Mouse (Mus musculus): ENCODE data around the gene Rab40c. TPM values are rescaled to one million over a fixed set of nuclear protein-coding genes. Genes with fewer than 3 reads are reported as not detected.
A peak's percentile ranks its signal among the peaks of the same experiment; 100 is the strongest.

Rab40c gene
- polyA plus RNA-seq, 1 experiment from 2014 or later, result 49.3 TPM

GRCm38 (mm10) chr17:25954671-25955070 is 35.1 kb upstream of the Rab40c start:
- peaks cover 18% of the 10 kb centered on the region for H3K36me3 ChIP-seq
- H3K27ac ChIP-seq, result no peak overlapping the region
- no peak overlapping the region for H3K4me3 ChIP-seq
- no peaks in the 10 kb centered on the region for H3K9me3 ChIP-seq
- H3K4me2 ChIP-seq (replicated peaks), result no peak overlapping the region
- peaks cover 42% of the 10 kb centered on the region for H3K27me3 ChIP-seq (replicated peaks)
- H3K9ac ChIP-seq, result no peak overlapping the region
- H3K4me1 ChIP-seq, result peaks cover 13% of the 10 kb centered on the region
- ATAC-seq (ENCODE audit: low FRiP score, low read depth), result no peak
- WGBS, result 92% methylated on average over 1 of the region's 2 CpGs

- H3K4me2 ChIP-seq (replicated peaks), result no peak overlapping the region
- no peak overlapping the region for H3K27ac ChIP-seq
- H3K4me3 ChIP-seq, result no peak overlapping the region
- no peak for ATAC-seq (ENCODE audit: low FRiP score, low read depth)
- peaks cover 13% of the 10 kb centered on the region for H3K4me1 ChIP-seq
- WGBS, result 81% methylated on average over 5 of the region's 5 CpGs
- peaks cover 7% of the 10 kb centered on the region; the same call in 1 of the 2 replicates for H3K36me3 ChIP-seq
- H3K9me3 ChIP-seq, result no peaks in the 10 kb centered on the region
- H3K9ac ChIP-seq, result no peak overlapping the region
- H3K27me3 ChIP-seq (replicated peaks), result peaks cover 43% of the 10 kb centered on the region
Measured at GRCm38 (mm10) chr17:25953161-25953560, 33.6 kb upstream of the Rab40c start.

GRCm38 (mm10) chr17:25951803-25952623 is 32.5 kb upstream of the Rab40c start, which contains the start of gene A930017K11Rik:
A930017K11Rik (minus strand) TSS chr17:25952565.
- no peak for ATAC-seq (ENCODE audit: low FRiP score, low read depth)
- peaks cover 43% of the 10 kb centered on the region for H3K27me3 ChIP-seq (replicated peaks)
- H3K4me2 ChIP-seq (replicated peaks), result peak within 1 kb of the TSS; percentile 60
- H3K9me3 ChIP-seq, result no peaks in the 10 kb centered on the region
- 1% methylated on average over 58 of the region's 58 CpGs for WGBS
- no peak within 1 kb of the TSS for H3K27ac ChIP-seq
- H3K4me1 ChIP-seq, result peaks cover 13% of the 10 kb centered on the region
- 0 out of 2 replicates have a peak within 1 kb of the TSS, but pooled peaks have one; percentile 26 for H3K9ac ChIP-seq
- H3K36me3 ChIP-seq, result no peaks in the 10 kb centered on the region
- peak within 1 kb of the TSS; percentile 20 for H3K4me3 ChIP-seq

GRCm38 (mm10) chr17:25951225-25951802 is 31.8 kb upstream of the Rab40c start:
- H3K27me3 ChIP-seq (replicated peaks), result peaks cover 43% of the 10 kb centered on the region
- H3K4me3 ChIP-seq, result peak overlapping the region; percentile 20
- 1% methylated on average over 33 of the region's 33 CpGs for WGBS
- H3K9ac ChIP-seq, result 0 out of 2 replicates have a peak overlapping the region, but pooled peaks have one; percentile 26
- H3K4me2 ChIP-seq (replicated peaks), result peak overlapping the region; percentile 60
- peaks cover 13% of the 10 kb centered on the region for H3K4me1 ChIP-seq
- H3K9me3 ChIP-seq, result no peaks in the 10 kb centered on the region
- no peaks in the 10 kb centered on the region for H3K36me3 ChIP-seq
- no peak for ATAC-seq (ENCODE audit: low FRiP score, low read depth)
- H3K27ac ChIP-seq, result no peak overlapping the region

GRCm38 (mm10) chr17:25950706-25951105 is 31.2 kb upstream of the Rab40c start:
- Histone ChIP-seq H3K4me1 (peaks cover 13% of the 10 kb centered on the region), H3K27ac (no peak overlapping the region), H3K9ac (no peak overlapping the region), H3K4me3 (no peak overlapping the region), H3K4me2 (replicated peaks) (no peak overlapping the region), H3K9me3 (no peaks in the 10 kb centered on the region), H3K27me3 (replicated peaks) (peaks cover 41% of the 10 kb centered on the region), H3K36me3 (no peaks in the 10 kb centered on the region)
- no peak for ATAC-seq (ENCODE audit: low FRiP score, low read depth)
- 23% methylated on average over 3 of the region's 3 CpGs for WGBS

GRCm38 (mm10) chr17:25949981-25950380 is 30.5 kb upstream of the Rab40c start:
- H3K27ac ChIP-seq, result no peak overlapping the region
- 77% methylated on average over 5 of the region's 5 CpGs for WGBS
- no peaks in the 10 kb centered on the region for H3K36me3 ChIP-seq
- no peak overlapping the region for H3K4me2 ChIP-seq (replicated peaks)
- H3K4me3 ChIP-seq, result no peak overlapping the region
- H3K9me3 ChIP-seq, result no peaks in the 10 kb centered on the region
- H3K9ac ChIP-seq, result no peak overlapping the region
- ATAC-seq (ENCODE audit: low FRiP score, low read depth), result no peak
- peaks cover 13% of the 10 kb centered on the region for H3K4me1 ChIP-seq
- peaks cover 41% of the 10 kb centered on the region for H3K27me3 ChIP-seq (replicated peaks)

GRCm38 (mm10) chr17:25948051-25948450 is 28.5 kb upstream of the Rab40c start:
- H3K9ac ChIP-seq, result no peak overlapping the region
- no peak overlapping the region for H3K4me3 ChIP-seq
- H3K36me3 ChIP-seq, result no peaks in the 10 kb centered on the region
- H3K4me2 ChIP-seq (replicated peaks), result no peak overlapping the region
- 84% methylated on average over 8 of the region's 8 CpGs for WGBS
- peaks cover 13% of the 10 kb centered on the region for H3K4me1 ChIP-seq
- peaks cover 35% of the 10 kb centered on the region for H3K27me3 ChIP-seq (replicated peaks)
- no peaks in the 10 kb centered on the region for H3K9me3 ChIP-seq
- no peak for ATAC-seq (ENCODE audit: low FRiP score, low read depth)
- no peak overlapping the region for H3K27ac ChIP-seq

- H3K4me1 ChIP-seq, result peaks cover 13% of the 10 kb centered on the region
- no peaks in the 10 kb centered on the region for H3K36me3 ChIP-seq
- H3K4me3 ChIP-seq, result no peak overlapping the region
- no peak for ATAC-seq (ENCODE audit: low FRiP score, low read depth)
- peaks cover 30% of the 10 kb centered on the region for H3K27me3 ChIP-seq (replicated peaks)
- H3K27ac ChIP-seq, result no peak overlapping the region
- WGBS, result 78% methylated on average over 4 of the region's 4 CpGs
- no peak overlapping the region for H3K9ac ChIP-seq
- H3K4me2 ChIP-seq (replicated peaks), result no peak overlapping the region
- no peaks in the 10 kb centered on the region for H3K9me3 ChIP-seq
Measured at GRCm38 (mm10) chr17:25947576-25947975, 28.0 kb upstream of the Rab40c start.

GRCm38 (mm10) chr17:25946891-25947290 is 27.4 kb upstream of the Rab40c start:
- no peak for ATAC-seq (ENCODE audit: low FRiP score, low read depth)
- 86% methylated on average over 8 of the region's 8 CpGs for WGBS

GRCm38 (mm10) chr17:25946349-25946748 is 26.8 kb upstream of the Rab40c start:
- no peak for ATAC-seq (ENCODE audit: low FRiP score, low read depth)
- WGBS, result 85% methylated on average over 7 of the region's 7 CpGs

More at GRCm38 (mm10) chr17:25946891-25947290, 27.4 kb upstream of the Rab40c start:
- Histone ChIP-seq H3K36me3 (no peaks in the 10 kb centered on the region), H3K4me1 (peaks cover 10% of the 10 kb centered on the region), H3K4me3 (no peak overlapping the region), H3K27me3 (replicated peaks) (peaks cover 23% of the 10 kb centered on the region), H3K4me2 (replicated peaks) (no peak overlapping the region), H3K27ac (no peak overlapping the region), H3K9me3 (no peaks in the 10 kb centered on the region), H3K9ac (no peak overlapping the region)

GRCm38 (mm10) chr17:25945517-25946155 is 26.1 kb upstream of the Rab40c start:
- Histone ChIP-seq H3K4me1 (peaks cover 6% of the 10 kb centered on the region), H3K4me2 (replicated peaks) (no peak overlapping the region), H3K9me3 (no peaks in the 10 kb centered on the region), H3K4me3 (no peak overlapping the region), H3K9ac (no peak overlapping the region), H3K36me3 (no peaks in the 10 kb centered on the region), H3K27me3 (replicated peaks) (peaks cover 11% of the 10 kb centered on the region), H3K27ac (no peak overlapping the region)
- no peak for ATAC-seq (ENCODE audit: low FRiP score, low read depth)
- 76% methylated on average over 9 of the region's 9 CpGs for WGBS

More at GRCm38 (mm10) chr17:25946349-25946748, 26.8 kb upstream of the Rab40c start:
- Histone ChIP-seq H3K9me3 (no peaks in the 10 kb centered on the region), H3K27ac (no peak overlapping the region), H3K4me1 (peaks cover 5% of the 10 kb centered on the region; the same call in 1 of the 2 replicates), H3K9ac (no peak overlapping the region), H3K4me3 (no peak overlapping the region), H3K27me3 (replicated peaks) (peaks cover 18% of the 10 kb centered on the region), H3K36me3 (no peaks in the 10 kb centered on the region), H3K4me2 (replicated peaks) (no peak overlapping the region)

Measured in neural tube, embryonic 12.5 days (tissue).